Mouse (Mus musculus) granulocyte monocyte progenitor cell, adult 5-6 weeks (primary cell): ENCODE measurements around the gene Lcmt2. TPM values are rescaled to one million over a fixed set of nuclear protein-coding genes. Genes with fewer than 3 reads are reported as not detected.

Experiments used
- ATAC-seq: replicated peaks from 2 replicates; pipeline ENCODE4 v1.8.0; 2016; ENCODE audit warnings: mild to moderate bottlenecking, moderate TSS enrichment, inconsistent platforms; ENCODE audit not compliant: poor library complexity, severe bottlenecking
- total RNA-seq, 2 experiments: library from RNA; stranded (forward) in 1 of 2; stranded (reverse) in 1 of 2; fragments of 200-712, 200-1000 nt in 1 of 2; fragments of >200 nt in 1 of 2; fragmentation: Nextera tagmentation in 1 of 2; gene quantifications; 2 replicates each; pipeline ENCODE4 v1.2.3; 2014 to 2017

Gene Lcmt2
- 6.6 and 9.7 TPM in 2 replicates for total RNA-seq (2014; fragmentation: Nextera tagmentation)
- 6.6 and 7.3 TPM in 2 replicates for total RNA-seq (2017)

GRCm38 (mm10) chr2:121140018-121140882 lies at the start of gene Lcmt2, which contains the start of gene Adal:
Gene Lcmt2, minus strand, starts transcription at chr2:121140653.
Gene Adal, plus strand, starts transcription at chr2:121140428.
- ATAC-seq = peak; percentile 78

DNA sequence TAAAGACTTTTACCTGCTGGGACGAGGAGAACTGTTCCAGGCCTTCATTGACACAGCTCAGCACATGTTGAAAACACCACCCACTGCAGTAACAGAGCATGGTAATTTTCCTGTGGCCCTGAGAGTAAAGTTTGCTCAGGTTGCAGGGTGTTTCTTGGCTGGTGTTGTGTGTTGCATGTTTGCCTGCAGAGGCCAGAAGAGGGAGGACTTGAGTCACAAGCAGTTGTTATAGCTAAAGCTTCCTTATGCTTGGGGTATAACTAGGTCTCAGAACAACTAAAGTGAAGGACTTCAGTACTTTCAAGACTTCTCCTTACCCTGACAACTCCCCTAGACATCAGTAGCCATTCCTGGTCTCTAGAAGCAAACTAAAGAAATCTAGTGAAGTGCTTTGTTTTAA lies 48.1 kb upstream of the Lcmt2 start:
- ATAC-seq = no peak

- ATAC-seq = no peak
Measured at GRCm38 (mm10) chr2:121184142-121184541, 43.7 kb upstream of the Lcmt2 start.

DNA sequence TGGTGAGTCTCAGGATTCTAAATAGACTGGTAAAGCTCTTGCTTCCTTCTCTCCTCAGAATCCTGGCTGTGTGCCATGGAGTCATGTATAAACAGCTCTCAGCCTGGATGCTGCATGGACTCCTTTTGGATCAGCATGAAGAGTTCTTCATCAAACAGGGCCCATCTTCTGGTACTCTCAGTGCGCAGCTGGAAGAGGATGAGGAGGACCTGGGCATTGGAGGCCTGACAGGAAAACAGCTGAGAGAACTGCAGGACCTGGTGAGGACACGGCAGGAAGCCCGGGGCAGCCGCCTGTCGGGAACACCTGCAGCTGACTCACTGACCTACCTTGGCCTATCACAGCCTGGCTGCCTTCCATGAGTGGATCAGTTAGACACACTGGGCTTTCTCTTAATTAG lies 43.0 kb upstream of the Lcmt2 start:
- no peak for ATAC-seq

DNA sequence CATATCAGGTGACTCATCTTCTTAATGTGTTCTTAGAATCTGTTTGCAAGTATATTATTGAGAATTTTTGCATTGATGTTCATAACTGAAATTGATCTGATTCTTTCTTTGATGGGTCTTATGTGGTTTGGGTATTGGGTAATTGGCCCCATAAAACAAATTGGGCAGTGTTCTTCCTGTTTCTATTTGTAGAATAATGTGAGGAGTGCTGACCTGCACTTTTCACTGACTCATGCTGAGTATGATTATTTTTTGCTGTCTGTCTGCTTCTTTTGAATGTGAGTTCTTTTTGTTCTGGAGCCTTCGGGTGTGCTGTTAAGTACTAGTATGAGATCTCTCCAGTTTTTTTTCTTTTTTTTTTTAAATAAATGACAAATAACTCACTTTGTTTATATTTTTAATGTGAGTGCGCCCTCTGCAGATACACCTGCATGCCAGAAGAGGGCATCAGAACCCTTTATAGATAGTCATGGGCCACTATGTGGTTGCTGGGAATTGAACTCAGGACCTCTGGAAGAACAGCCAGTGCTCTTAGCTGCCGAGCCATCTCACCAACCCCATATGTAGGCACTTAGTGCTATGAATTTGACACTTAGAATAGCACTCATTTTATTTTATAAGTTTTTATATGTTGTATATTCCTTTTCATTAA lies 38.5 kb upstream of the Lcmt2 start:
- no peak for ATAC-seq

DNA sequence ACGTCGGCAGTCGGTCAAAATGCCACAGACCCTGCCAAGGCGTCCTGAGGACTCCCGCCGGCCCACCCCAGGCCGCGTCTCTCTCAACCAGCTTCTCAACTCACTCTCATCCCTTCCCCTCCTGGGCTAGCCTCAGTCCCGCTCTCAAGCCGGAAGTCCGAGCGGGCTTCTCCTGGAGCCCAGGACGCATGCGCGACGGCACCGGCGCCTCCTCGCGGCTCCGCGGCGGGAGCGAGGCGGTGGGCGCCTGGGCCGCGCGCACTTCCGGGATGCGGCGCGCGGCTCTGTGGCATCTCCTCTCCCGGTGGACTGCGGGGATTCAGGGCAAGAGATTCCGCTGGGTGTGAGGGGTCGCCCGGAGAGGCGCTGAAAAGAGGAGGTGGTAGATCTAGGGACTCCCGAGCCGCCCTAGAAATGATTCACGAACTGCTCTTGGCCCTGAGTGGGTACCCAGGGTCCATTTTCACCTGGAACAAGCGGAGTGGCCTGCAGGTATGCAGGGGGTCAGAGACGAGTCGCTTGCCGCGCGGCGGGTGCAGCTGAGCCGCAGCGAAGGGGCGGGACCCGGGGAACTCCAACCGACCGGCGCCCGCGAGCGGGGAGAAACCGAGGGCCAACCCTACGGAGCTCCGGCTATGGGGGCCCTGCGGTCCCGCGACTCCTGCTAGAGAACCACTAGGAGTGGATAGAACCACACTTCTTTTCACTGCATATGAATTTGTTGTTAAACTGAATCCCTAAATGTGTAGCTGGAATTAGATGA lies 30.7 kb upstream of the Lcmt2 start, which contains the start of gene Zscan29:
Gene Zscan29 (minus strand): TSS at position 146 of the 763 bp plus-strand sequence.
- peak; percentile 81 for ATAC-seq

DNA sequence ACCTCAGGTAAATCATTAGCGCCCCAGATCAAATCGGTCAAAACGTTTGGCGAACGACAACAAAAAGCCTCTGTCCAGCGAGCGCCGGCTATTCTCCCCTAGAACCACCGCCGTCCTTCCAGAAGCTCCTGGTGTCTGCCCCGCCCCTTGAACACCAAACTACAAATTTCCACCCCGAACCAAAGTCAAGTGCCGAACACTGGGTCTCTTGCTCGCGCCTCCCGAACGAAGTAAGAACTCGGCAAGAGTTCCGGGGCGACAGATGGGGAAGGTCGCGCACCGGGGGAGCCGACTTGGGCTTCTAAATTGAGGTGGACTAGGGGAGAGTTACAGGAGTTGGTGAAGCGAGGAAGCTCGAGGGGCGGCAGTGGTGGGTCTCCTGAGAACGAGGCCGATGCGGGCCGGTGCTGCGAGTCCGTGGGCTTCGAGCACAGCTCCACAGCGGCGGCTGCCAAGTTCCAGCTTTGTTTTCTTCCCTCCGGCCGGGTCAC lies 30.1 kb upstream of the Lcmt2 start, which contains the start of gene Tubgcp4:
Gene Tubgcp4 (plus strand): TSS at position 174 of the 491 bp plus-strand sequence.
- peak; percentile 27 for ATAC-seq

DNA sequence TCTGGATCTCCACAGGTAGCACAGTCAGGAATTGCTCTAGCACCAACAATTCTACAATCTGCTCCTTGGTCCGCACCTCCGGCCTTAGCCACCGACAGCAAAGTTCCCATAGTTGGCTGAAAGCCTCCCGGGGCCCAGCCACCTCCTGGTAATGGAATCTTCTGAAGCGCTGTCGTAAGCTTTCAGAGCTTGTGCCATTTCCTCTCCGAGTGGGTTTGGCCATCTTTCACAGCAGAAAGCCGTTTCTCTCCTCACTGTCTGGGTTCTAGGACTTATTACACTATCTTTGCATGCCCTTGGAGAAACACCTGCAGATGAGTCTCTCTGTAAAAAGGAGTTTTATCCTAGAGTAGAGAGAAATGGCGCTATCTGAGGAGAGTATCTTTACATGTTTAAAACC lies 29.4 kb upstream of the Lcmt2 start:
- peak; percentile 66 for ATAC-seq

GRCm38 (mm10) chr2:121169173-121169572 lies 28.7 kb upstream of the Lcmt2 start:
- no peak for ATAC-seq

DNA sequence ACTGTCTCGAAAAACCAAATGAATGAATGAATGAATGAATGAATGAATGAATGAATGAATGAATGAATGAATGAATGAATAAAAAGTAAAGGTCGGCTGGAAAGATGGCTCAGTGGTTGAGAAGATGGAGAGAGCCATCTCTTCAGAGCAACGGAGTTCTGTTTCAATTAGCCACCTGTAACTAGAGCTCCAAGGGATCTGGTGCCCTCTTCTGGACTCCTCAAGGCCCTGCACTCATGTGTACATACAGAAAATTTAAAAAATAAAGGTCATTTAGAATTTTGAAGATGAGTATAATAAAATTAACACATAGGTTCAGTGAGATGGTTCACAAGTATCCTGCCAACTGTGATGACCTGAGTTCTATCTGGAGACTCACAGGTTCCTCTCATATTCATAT lies 12.6 kb upstream of the Lcmt2 start:
- no peak for ATAC-seq

- no peak for ATAC-seq
Measured at GRCm38 (mm10) chr2:121149679-121150078, 9.2 kb upstream of the Lcmt2 start.

DNA sequence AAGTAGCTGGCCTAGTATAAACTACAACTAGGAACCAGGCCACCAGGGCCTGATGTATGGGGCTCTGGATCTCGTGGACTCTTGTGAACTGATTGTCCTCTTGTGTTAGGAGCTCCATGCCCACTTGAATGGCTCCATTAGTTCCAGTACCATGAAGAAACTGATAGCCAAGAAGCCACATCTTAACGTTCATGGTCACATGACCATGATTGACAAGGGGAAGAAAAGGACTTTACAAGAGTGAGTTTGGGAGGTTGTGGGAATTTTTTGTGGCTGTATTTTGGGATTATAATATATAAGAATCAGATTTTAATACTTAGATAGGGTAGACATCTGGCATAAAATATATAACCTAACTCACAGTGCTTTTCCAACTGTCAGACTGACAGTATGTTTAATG lies 2.0 kb upstream of the Lcmt2 start:
- no peak for ATAC-seq

DNA sequence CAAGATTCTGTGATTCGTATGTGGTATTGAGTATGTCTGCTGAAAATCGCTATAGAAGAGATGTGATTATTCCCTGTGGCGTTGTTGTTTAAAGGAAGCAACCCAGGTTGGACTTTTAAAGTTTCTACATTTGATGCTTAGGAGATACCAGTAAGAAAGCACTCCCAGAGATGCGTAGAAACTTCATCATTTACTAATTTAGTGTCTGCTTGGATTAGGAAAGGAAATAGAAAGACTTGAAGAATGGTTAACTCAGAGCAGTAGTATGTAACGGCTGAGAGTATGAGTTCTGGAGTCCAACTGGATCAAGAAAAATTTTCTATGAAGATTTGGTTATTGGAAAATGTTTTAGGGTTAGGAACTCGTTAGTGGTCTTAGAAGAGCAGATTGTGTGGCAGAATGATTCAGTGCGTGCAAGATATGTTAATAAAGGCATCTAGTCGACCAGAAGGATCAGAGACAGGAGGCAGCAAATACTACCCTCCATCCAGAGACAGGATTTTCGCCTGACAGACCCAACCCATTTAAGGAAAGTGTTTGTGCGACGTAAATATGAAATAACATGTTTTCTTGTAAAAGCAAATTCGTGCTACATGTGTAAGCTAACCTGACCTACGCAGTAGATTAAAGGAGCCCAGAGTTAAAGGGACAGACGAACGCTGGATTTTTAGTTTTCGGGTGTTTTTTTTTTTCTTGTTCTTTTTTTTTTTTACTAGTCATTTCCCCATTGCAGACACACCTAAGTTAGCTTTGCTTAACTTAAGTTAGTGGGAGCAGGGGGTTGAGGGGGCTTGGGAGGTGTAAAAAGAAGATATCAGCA lies 973 bp upstream of the Lcmt2 start:
- ATAC-seq = no peak

DNA sequence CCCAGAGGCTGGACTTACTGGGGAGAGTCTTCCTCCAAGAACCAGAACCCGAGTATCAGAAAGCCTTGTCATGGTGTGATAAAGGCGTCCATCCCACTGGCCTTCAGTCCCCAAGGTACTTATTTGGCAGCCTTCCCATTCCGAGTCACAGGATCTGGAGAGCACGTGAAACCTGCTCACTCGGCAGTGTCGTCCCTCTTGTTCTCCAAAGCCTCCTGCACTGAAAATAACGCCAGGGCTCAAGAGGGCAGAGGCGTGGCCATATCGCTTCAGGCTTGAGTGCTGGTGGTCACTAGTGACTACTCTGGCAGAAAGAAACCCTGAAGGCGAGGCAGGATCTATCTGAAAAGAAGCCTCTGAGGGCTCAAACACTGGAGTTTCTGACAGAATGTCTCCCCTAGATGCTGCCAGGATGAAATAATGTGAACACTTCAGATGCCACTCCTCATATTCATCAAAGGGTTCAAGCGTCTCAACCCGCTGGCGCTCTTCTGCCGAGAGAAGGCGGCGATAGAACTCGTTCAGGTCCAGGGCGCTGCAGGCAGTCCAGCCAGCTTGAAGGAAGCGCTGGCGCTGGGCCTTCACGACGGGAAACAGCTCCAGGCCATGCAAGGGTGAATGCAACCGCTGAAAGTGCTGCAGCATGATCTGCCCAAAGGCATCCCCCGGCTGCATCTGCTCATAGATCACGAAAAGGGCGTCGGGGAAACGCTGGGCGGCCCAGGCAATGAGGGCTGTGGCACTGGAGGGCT lies 1.0 kb downstream of the Lcmt2 start:
- ATAC-seq = no peak

DNA sequence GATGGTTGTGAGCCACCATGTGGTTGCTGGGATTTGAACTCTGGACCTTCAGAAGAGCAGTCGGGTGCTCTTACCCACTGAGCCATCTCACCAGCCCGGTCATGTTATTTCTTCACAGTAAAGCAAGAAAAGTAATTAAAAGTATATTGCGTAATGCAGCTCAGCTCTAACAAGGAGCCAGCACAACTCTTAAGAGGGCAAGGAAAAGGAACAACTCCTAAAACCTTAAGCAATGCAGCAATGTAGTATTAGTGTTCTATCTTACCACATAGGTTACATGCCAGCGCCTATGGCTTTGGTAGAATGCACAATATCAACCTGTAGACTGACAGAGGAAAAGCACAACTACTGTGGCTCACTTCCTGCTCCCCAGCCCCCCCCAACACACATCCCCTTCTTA lies 3.1 kb downstream of the Lcmt2 start:
- ATAC-seq = peak; percentile 55

DNA sequence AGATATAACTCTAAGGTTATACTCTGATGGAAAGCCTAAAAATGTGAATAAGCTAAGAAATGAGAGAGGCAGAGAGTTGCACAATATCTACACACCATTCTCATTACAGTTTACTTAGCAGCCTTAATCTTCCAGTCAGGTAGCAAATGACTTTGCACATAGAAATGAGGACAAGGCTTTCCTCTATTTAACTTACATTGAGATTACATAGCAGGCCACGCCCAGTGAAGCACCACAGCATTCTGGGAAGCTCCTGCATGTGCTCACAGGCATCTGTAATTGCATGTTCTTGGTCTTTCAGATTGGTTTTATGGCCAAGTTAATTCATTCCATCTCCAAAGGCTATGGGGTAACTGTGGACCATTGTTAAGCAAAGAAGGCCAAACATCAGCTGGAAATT lies 7.6 kb downstream of the Lcmt2 start:
- no peak for ATAC-seq

DNA sequence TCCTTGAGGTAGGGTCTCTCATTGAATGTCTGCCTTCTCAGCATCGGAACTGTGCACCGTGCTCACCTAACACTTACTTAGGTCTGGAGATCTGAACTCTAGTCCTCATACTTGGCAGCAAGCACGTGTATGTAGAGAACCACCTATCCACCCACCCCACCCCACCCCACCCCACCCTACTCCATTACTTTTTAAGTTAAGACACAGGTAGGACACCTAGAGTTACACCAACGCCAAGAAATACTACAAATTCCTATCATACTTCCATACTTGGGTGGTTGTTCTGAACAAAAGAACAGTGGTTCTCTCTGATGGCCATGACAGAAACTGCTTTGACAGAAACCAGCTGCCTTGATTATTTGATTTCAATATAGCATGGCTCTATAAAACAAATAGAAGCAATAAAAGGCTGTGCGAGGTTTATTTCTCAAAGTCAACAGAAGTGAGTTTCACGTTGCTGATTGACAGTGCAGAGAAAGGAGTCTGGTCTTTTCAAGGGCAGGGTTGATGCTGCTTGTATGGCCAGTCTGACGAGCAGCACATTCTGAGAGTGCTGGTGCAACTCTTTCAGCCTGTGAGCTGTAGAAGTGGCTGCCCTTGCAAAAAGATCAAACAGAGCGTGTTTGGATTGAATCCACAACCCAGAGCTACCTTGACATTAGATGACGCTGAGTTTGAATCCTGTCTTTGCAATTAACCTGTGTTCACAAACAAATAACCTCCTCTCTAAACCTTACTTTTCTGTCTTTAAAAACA lies 11.4 kb downstream of the Lcmt2 start:
- no peak for ATAC-seq

DNA sequence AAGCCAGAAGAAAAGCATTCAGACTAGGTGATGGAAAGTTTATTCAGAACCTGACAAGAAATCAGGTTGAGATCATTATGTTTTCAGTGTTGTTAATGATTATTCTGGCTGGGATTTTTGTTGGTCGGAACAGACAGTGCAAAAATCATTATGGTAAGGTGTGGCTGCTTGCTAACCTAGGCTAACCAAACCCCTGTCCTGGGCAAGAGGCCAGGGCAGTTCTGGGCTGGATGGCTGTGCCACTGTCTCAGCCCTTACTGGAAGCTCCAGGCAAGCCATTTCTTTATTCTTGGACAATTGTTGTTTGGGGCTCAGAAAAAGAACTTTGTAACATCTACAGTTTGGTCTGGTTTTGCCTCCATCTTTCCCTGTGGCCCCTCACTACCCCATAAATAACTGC lies 12.9 kb downstream of the Lcmt2 start:
- no peak for ATAC-seq
